Mouse (Mus musculus): ENCODE results near the gene Iqgap2.

DNA sequence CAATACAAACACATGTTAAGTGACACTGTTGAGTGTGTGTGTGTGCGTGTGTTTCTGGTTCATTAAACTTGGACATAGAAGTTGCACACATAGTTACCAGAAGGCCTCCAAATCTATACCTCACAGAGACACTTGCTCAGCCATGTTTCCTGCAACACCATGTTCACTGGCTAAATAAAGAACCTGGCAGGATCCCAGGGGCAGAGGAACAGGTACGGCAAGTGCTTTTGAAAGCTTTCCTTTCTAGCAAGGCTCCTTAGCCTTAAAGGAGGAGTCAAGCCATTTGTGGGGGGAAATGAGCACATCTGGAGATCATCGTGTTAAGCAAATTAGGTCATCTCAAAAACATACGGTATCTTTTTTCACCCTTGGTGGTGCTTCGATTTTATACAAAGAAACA, 188.3 kb downstream of the Iqgap2 start:
- no peak for TF ChIP-seq USF2 (conservative IDR thresholded peaks at IDR 0.05; ENCODE audit: low read depth, low read length)
- no peak for TF ChIP-seq USF1 (IDR thresholded peaks at IDR 0.05; ENCODE audit: low read depth, low read length)
- no peak for TF ChIP-seq POLR2A (IDR thresholded peaks at IDR 0.05; ENCODE audit: low read depth, low read length)
- no peak for TF ChIP-seq CTCF (conservative IDR thresholded peaks at IDR 0.05 in 1 of 2, IDR thresholded peaks at IDR 0.05 in 1 of 2; ENCODE audit: low read depth in 2 of 2, low read length in 2 of 2)
- no peak for TF ChIP-seq POLR2AphosphoS2 (IDR thresholded peaks at IDR 0.05; ENCODE audit: low read depth, low read length)
- TF ChIP-seq MAFK (IDR thresholded peaks at IDR 0.05; ENCODE audit: insufficient replicate concordance, low read length), result no peak
- no peak for TF ChIP-seq CHD2 (IDR thresholded peaks at IDR 0.05; ENCODE audit: low read length)
- TF ChIP-seq EP300 (IDR thresholded peaks at IDR 0.05; ENCODE audit: low read length), result no peak
- no peak for TF ChIP-seq MAX (IDR thresholded peaks at IDR 0.05; ENCODE audit: low read length)
- TF ChIP-seq ZMIZ1 (IDR thresholded peaks at IDR 0.05; ENCODE audit: low read depth, low read length), result no peak
- TF ChIP-seq ZC3H11A (IDR thresholded peaks at IDR 0.05; ENCODE audit: low read depth, low read length), result no peak
- no peak for TF ChIP-seq MYC (IDR thresholded peaks at IDR 0.05; ENCODE audit: low read depth, low read length)
- TF ChIP-seq JUND (conservative IDR thresholded peaks at IDR 0.05; ENCODE audit: low read depth, low read length), result no peak
